Mouse (Mus musculus): ENCODE data around the gene Rps24.

Gene Rps24

GRCm38 (mm10) chr14:24510679-24511078 is 23.8 kb downstream of the Rps24 start:
- no peak for DNase-seq (ENCODE audit: low read depth, low spot score)

- DNase-seq (ENCODE audit: low read depth, low spot score), result no peak
Measured at GRCm38 (mm10) chr14:24512527-24513161, 25.7 kb downstream of the Rps24 start.

DNA sequence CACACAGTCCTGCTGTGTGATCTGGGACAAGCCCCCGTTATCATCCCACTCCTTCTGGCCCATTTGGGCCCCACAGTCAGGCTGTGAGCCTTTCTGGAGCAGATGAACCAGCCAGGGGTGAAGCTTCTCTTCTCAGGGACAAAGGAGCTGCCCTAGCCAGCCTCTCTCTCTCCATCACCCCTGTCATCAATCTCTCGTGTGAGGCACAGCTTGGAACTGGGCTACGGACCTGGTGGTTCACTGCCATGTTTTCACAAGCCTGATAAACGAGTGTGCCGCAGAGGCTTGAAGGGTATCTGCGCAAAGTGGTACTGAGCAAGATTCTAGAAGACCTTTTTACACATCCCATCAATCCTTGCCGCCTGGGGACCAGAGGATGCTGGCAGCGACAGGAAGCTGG is 34.7 kb downstream of the Rps24 start:
- no peak for DNase-seq (ENCODE audit: low read depth, low spot score)

- DNase-seq (ENCODE audit: low read depth, low spot score), result no peak
Measured at GRCm38 (mm10) chr14:24525137-24525536, 38.2 kb downstream of the Rps24 start.

- no peak for DNase-seq (ENCODE audit: low read depth, low spot score)
Measured at GRCm38 (mm10) chr14:24525677-24526415, 38.9 kb downstream of the Rps24 start.

DNA sequence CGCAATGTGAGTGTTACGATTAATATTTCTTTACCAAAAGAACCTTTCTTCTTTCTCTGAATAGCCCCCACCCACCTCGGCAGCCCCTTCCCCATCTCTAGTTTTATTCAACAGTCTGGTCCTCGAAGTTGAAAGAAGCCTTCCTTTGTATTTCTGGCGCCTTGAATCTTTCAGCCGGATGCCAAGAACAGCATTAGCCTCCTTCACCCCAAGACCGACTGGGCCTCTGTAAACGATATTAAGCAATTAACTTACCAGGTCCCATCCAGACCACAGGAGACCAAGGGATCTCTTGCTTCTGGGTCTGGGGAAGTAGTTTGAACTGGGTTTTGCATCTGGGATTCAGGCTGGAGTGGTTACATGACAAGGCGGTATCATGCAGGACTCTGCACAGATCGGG is 39.5 kb downstream of the Rps24 start:
- DNase-seq (ENCODE audit: low read depth, low spot score), result no peak

DNA sequence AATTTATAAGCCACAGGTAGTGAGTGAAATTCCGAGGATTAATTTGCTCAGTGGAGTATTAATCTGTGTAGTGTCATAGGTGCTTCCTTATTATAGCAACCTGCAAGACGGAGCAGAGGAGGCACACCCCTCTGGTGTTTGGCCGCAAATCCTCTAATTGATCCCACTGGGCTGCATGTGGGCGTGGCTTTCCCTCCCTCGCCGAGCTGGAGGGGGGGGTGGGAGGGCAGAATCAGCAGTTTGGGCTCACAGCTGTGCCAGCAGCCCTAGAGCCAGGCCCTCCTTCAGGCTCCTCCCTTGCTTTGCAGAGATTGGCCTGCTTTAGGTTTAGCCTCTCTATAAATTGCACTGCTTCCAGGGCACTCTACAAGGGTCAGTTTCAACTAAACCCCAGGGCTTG is 43.3 kb downstream of the Rps24 start:
- peak; percentile 42 for DNase-seq (ENCODE audit: low read depth, low spot score)

- no peak for DNase-seq (ENCODE audit: low read depth, low spot score)
Measured at GRCm38 (mm10) chr14:24534865-24535545, 48.1 kb downstream of the Rps24 start.

- no peak for DNase-seq (ENCODE audit: low read depth, low spot score)
Measured at GRCm38 (mm10) chr14:24542901-24543300, 56.0 kb downstream of the Rps24 start.

DNA sequence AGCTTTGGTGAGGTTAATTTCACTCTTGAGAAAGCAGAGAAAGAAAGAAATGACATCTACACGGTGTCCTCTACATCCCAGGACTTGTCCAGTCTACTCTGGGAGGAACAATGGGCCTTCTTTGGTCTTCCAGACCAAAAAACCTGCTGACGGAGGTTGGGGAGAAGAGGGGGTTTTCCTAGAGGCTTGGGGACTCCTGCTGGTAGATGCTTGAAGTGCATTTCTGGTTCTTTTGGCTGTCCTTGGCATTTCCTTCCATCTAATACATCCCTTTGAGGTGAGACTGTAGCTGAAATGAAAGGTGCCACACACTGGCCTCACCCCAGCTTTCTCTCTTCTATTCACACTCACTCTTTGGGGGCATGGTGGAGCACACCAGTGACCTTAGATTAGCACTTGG is 57.1 kb downstream of the Rps24 start:
- DNase-seq (ENCODE audit: low read depth, low spot score), result peak; percentile 32

Data from R1 (cell line).